Comparison of ENCODE assay signal across 8 mouse cellular contexts in the genomic region with DNA sequence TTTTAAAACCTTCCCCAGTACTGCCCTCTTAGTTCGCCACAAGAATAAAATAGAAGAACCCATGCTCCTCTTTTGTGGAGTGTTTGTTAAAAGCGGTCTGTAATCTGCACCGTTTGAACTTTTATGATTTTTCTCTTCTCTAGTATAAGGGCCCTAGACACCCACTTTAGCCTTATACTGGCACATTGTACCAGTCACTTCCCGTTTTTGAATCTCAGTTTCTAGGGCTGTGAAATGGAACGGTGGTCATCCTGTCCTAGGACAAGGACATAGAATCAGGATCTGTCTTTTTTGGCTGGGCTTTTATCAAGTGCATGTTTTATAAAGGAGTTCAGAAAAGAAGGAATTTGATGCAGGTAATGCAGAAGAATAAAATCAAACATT. TPM values are rescaled to one million over a fixed set of nuclear protein-coding genes. Genes with fewer than 3 reads are reported as not detected.
DNase-seq lines count a peak whose midpoint lies in the region; ATAC-seq lines count a peak whose summit lies in the region.

No protein-coding gene starts in this region.

- H3K4me3 ChIP-seq in kidney, embryonic 16.5 days (ENCODE audit: low read length): peak overlapping the region; percentile 78
- peak overlapping the region; percentile 73 for H3K4me3 ChIP-seq in embryonic facial prominence, embryonic 10.5 days
- peak overlapping the region; percentile 77 for H3K4me3 ChIP-seq in hindbrain, embryonic 14.5 days (replicated peaks; ENCODE audit: low read length)
- peak overlapping the region; percentile 75 for H3K4me3 ChIP-seq in midbrain, embryonic 14.5 days (replicated peaks; ENCODE audit: low read depth, low read length)

- peaks cover 10% of the 10 kb centered on the region; the same call in 1 of the 2 replicates for H3K36me3 ChIP-seq in kidney, embryonic 16.5 days (ENCODE audit: insufficient read depth, low read length)
- H3K36me3 ChIP-seq in embryonic facial prominence, embryonic 10.5 days (replicated peaks): peaks cover 30% of the 10 kb centered on the region
- H3K36me3 ChIP-seq in hindbrain, embryonic 14.5 days (replicated peaks; ENCODE audit: control insufficient read depth, insufficient read depth): peaks cover 12% of the 10 kb centered on the region; the same call in 1 of the 2 replicates
- H3K36me3 ChIP-seq in midbrain, embryonic 14.5 days (ENCODE audit: control insufficient read depth, insufficient read depth, low read length): peaks cover 13% of the 10 kb centered on the region

- peak overlapping the region; percentile 80 for H3K9ac ChIP-seq in kidney, embryonic 16.5 days (replicated peaks; ENCODE audit: low read length)
- peak overlapping the region; percentile 71 for H3K9ac ChIP-seq in hindbrain, embryonic 14.5 days
- H3K9ac ChIP-seq in midbrain, embryonic 14.5 days (replicated peaks; ENCODE audit: low read length): peak overlapping the region; percentile 70

- DNase-seq in kidney, postnatal 14 days: no peak
- DNase-seq in embryonic facial prominence, embryonic 10.5 days (ENCODE audit: low spot score): no peak
- no peak for DNase-seq in hindbrain, embryonic 14.5 days (ENCODE audit: low spot score)
- DNase-seq in midbrain, embryonic 14.5 days: no peak
- DNase-seq in frontal cortex, postnatal 36 days (ENCODE audit: low spot score in 2 of 2): no peak
- no peak for DNase-seq in right cerebral cortex, postnatal 36 days (ENCODE audit: low spot score in 2 of 2)
- DNase-seq in gastrocnemius, postnatal 36 days: no peak

- peaks cover 29% of the 10 kb centered on the region for H3K4me1 ChIP-seq in kidney, embryonic 16.5 days (ENCODE audit: insufficient read depth, low read length)
- peaks cover 39% of the 10 kb centered on the region for H3K4me1 ChIP-seq in embryonic facial prominence, embryonic 10.5 days
- H3K4me1 ChIP-seq in hindbrain, embryonic 14.5 days (replicated peaks; ENCODE audit: control insufficient read depth, insufficient read depth, low read length): peaks cover 21% of the 10 kb centered on the region
- peaks cover 16% of the 10 kb centered on the region for H3K4me1 ChIP-seq in midbrain, embryonic 14.5 days (ENCODE audit: control insufficient read depth, insufficient read depth, low read length)

- H3K27me3 ChIP-seq in kidney, embryonic 16.5 days (ENCODE audit: insufficient read depth, low read length): no peaks in the 10 kb centered on the region
- no peaks in the 10 kb centered on the region for H3K27me3 ChIP-seq in embryonic facial prominence, embryonic 10.5 days (replicated peaks; ENCODE audit: low read depth, poor library complexity, severe bottlenecking)
- no peaks in the 10 kb centered on the region for H3K27me3 ChIP-seq in hindbrain, embryonic 14.5 days (ENCODE audit: control insufficient read depth, insufficient read depth, low read length)
- no peaks in the 10 kb centered on the region for H3K27me3 ChIP-seq in midbrain, embryonic 14.5 days (ENCODE audit: control insufficient read depth, insufficient read depth, low read length)

- no peaks in the 10 kb centered on the region for H3K9me3 ChIP-seq in kidney, embryonic 16.5 days (ENCODE audit: low read length)
- H3K9me3 ChIP-seq in embryonic facial prominence, embryonic 10.5 days: no peaks in the 10 kb centered on the region
- no peaks in the 10 kb centered on the region for H3K9me3 ChIP-seq in hindbrain, embryonic 14.5 days (ENCODE audit: control insufficient read depth, low read length)
- H3K9me3 ChIP-seq in midbrain, embryonic 14.5 days (ENCODE audit: control insufficient read depth, low read length): no peaks in the 10 kb centered on the region

- H3K4me2 ChIP-seq in kidney, embryonic 16.5 days (replicated peaks; ENCODE audit: low read depth, low read length): peak overlapping the region; percentile 77
- peak overlapping the region; percentile 69 for H3K4me2 ChIP-seq in hindbrain, embryonic 14.5 days (replicated peaks)
- H3K4me2 ChIP-seq in midbrain, embryonic 14.5 days (ENCODE audit: low read length): peak overlapping the region; percentile 69

- peak overlapping the region; percentile 98 for H3K27ac ChIP-seq in kidney, embryonic 16.5 days (ENCODE audit: low read length)
- H3K27ac ChIP-seq in embryonic facial prominence, embryonic 10.5 days (replicated peaks): peak overlapping the region; percentile 89
- peak overlapping the region; percentile 92 for H3K27ac ChIP-seq in hindbrain, embryonic 14.5 days
- peak overlapping the region; percentile 91 for H3K27ac ChIP-seq in midbrain, embryonic 14.5 days (replicated peaks; ENCODE audit: low read depth, low read length)

- no peak for ATAC-seq in kidney, embryonic 16.5 days (ENCODE audit: low FRiP score, low TSS enrichment)
- ATAC-seq in hindbrain, embryonic 14.5 days (ENCODE audit: low FRiP score): no peak
- ATAC-seq in midbrain, embryonic 14.5 days (ENCODE audit: low FRiP score, low TSS enrichment): no peak

- 8% methylated on average over 5 of the region's 5 CpGs for WGBS in kidney, embryonic 16.5 days
- 18% methylated on average over 5 of the region's 5 CpGs for WGBS in embryonic facial prominence, embryonic 10.5 days
- 19% methylated on average over 5 of the region's 5 CpGs for WGBS in hindbrain, embryonic 14.5 days
- WGBS in midbrain, embryonic 14.5 days: 15% methylated on average over 5 of the region's 5 CpGs

- intact Hi-C loops in gastrocnemius, postnatal 36 days (cut with DNase I): loop anchor here (5.0 kb wide), 1 partner anchor 72 kb away; a partner anchor contains a TSS

RNA-seq across cellular contexts. Expression of a gene that starts 0.7 kb away (rescaled TPM):
- polyA plus RNA-seq in kidney, embryonic 16.5 days (2015; fragmentation: Nextera tagmentation; extraction: Ambion mirVana): 30.2 and 31.8 TPM in 2 replicates
- polyA plus RNA-seq in embryonic facial prominence, embryonic 10.5 days (2016; fragmentation: Nextera tagmentation; extraction: Ambion mirVana): 21.2 and 23.1 TPM in 2 replicates
- polyA plus RNA-seq in hindbrain, embryonic 14.5 days (2014; fragmentation: Nextera tagmentation; extraction: Ambion mirVana): 17.6 and 18.7 TPM in 2 replicates
- 18.4 and 18.5 TPM in 2 replicates for polyA plus RNA-seq in midbrain, embryonic 14.5 days (2014; fragmentation: Nextera tagmentation; extraction: Ambion mirVana)
- total RNA-seq in gastrocnemius, postnatal 36 days (2021): 1 to 10 TPM; 1.9 to 2.2 TPM

RNA-seq across cellular contexts. Expression of a gene that starts 3.4 kb away (rescaled TPM):
- 5.4 and 5.8 TPM in 2 replicates for polyA plus RNA-seq in kidney, embryonic 16.5 days (2015; fragmentation: Nextera tagmentation; extraction: Ambion mirVana)
- 4.0 and 4.8 TPM in 2 replicates for polyA plus RNA-seq in embryonic facial prominence, embryonic 10.5 days (2016; fragmentation: Nextera tagmentation; extraction: Ambion mirVana)
- polyA plus RNA-seq in hindbrain, embryonic 14.5 days (2014; fragmentation: Nextera tagmentation; extraction: Ambion mirVana): 5.5 and 6.3 TPM in 2 replicates
- 6.0 and 6.7 TPM in 2 replicates for polyA plus RNA-seq in midbrain, embryonic 14.5 days (2014; fragmentation: Nextera tagmentation; extraction: Ambion mirVana)
- total RNA-seq in gastrocnemius, postnatal 36 days (2021): 10 to 100 TPM; 10.7 to 11.1 TPM

RNA-seq across cellular contexts. Expression of a gene that starts 31.8 kb away (rescaled TPM):
- polyA plus RNA-seq in kidney, embryonic 16.5 days (2015; fragmentation: Nextera tagmentation; extraction: Ambion mirVana): 0.17 TPM in 1 of 2 replicates, not detected in the other
- not detected in 2 replicates for polyA plus RNA-seq in embryonic facial prominence, embryonic 10.5 days (2016; fragmentation: Nextera tagmentation; extraction: Ambion mirVana)
- polyA plus RNA-seq in hindbrain, embryonic 14.5 days (2014; fragmentation: Nextera tagmentation; extraction: Ambion mirVana): not detected in 2 replicates
- polyA plus RNA-seq in midbrain, embryonic 14.5 days (2014; fragmentation: Nextera tagmentation; extraction: Ambion mirVana): not detected in 2 replicates
- total RNA-seq in gastrocnemius, postnatal 36 days (2021): not detected

RNA-seq across cellular contexts. Expression of a gene that starts 47.7 kb away (rescaled TPM):
- polyA plus RNA-seq in kidney, embryonic 16.5 days (2015; fragmentation: Nextera tagmentation; extraction: Ambion mirVana): 1.7 and 2.0 TPM in 2 replicates
- polyA plus RNA-seq in embryonic facial prominence, embryonic 10.5 days (2016; fragmentation: Nextera tagmentation; extraction: Ambion mirVana): not detected in 2 replicates
- polyA plus RNA-seq in hindbrain, embryonic 14.5 days (2014; fragmentation: Nextera tagmentation; extraction: Ambion mirVana): 0.23 TPM in 1 of 2 replicates, not detected in the other
- not detected in 2 replicates for polyA plus RNA-seq in midbrain, embryonic 14.5 days (2014; fragmentation: Nextera tagmentation; extraction: Ambion mirVana)
- total RNA-seq in gastrocnemius, postnatal 36 days (2021): under 1 TPM in 1 of 2 experiments, not detected in 1; 0.23 TPM

RNA-seq across cellular contexts. Expression of a gene that starts 52.0 kb away (rescaled TPM):
- not detected in 2 replicates for polyA plus RNA-seq in kidney, embryonic 16.5 days (2015; fragmentation: Nextera tagmentation; extraction: Ambion mirVana)
- polyA plus RNA-seq in embryonic facial prominence, embryonic 10.5 days (2016; fragmentation: Nextera tagmentation; extraction: Ambion mirVana): not detected in 2 replicates
- not detected in 2 replicates for polyA plus RNA-seq in hindbrain, embryonic 14.5 days (2014; fragmentation: Nextera tagmentation; extraction: Ambion mirVana)
- not detected in 2 replicates for polyA plus RNA-seq in midbrain, embryonic 14.5 days (2014; fragmentation: Nextera tagmentation; extraction: Ambion mirVana)
- not detected for total RNA-seq in gastrocnemius, postnatal 36 days (2021)
